Mouse (Mus musculus) stomach, embryonic 14.5 days (tissue): Measurements from ENCODE around the gene Rcan1. TPM values are rescaled to one million over a fixed set of nuclear protein-coding genes. Genes with fewer than 3 reads are reported as not detected.

Source experiments
- ATAC-seq: fragments of 200-750 bp; cut with Nextera tagmentation; 2 replicates; pipeline ENCODE4 v1.8.0; 2017; ENCODE audit warnings: low read depth, moderate TSS enrichment; ENCODE audit not compliant: insufficient number of reproducible peaks, insufficient read depth, low FRiP score
- H3K27ac ChIP-seq: fragments of 300-500 bp; sonication (generic); 2 replicates; pipeline ENCODE4 v1.5.1; 2014; ENCODE audit warnings: mild to moderate bottlenecking, low read length, moderate library complexity, mixed read lengths
- H3K27me3 ChIP-seq: fragments of 300-500 bp; sonication (generic); 2 replicates; pipeline ENCODE4 v1.6.1; 2014; ENCODE audit warnings: low read length, control low read depth, mixed read lengths; ENCODE audit not compliant: control insufficient read depth, insufficient read depth
- H3K36me3 ChIP-seq: fragments of 300-500 bp; sonication (generic); 2 replicates; pipeline ENCODE4 v1.6.1; 2014; ENCODE audit warnings: mild to moderate bottlenecking, control low read depth, low read length, moderate library complexity, mixed read lengths; ENCODE audit not compliant: control insufficient read depth, insufficient read depth
- H3K4me1 ChIP-seq: fragments of 300-500 bp; sonication (generic); 2 replicates; pipeline ENCODE4 v1.6.1; 2014; ENCODE audit warnings: low read length, control low read depth, mixed read lengths; ENCODE audit not compliant: control insufficient read depth, insufficient read depth
- H3K4me2 ChIP-seq: fragments of 300-500 bp; sonication (generic); replicated peaks from 2 replicates; pipeline ENCODE4 v1.6.1; 2014; ENCODE audit warnings: low read depth, low read length, control low read depth
- H3K4me3 ChIP-seq: fragments of 300-500 bp; sonication (generic); 2 replicates; pipeline ENCODE4 v1.5.1; 2014; ENCODE audit warnings: low read depth, low read length, control low read depth
- H3K9ac ChIP-seq: fragments of 300-500 bp; sonication (generic); replicated peaks from 2 replicates; pipeline ENCODE4 v1.6.1; 2014; ENCODE audit warnings: low read depth, mild to moderate bottlenecking, control low read depth, low read length, moderate library complexity, mixed read lengths
- H3K9me3 ChIP-seq: fragments of 300-500 bp; sonication (generic); 2 replicates; pipeline ENCODE4 v1.6.1; 2016; ENCODE audit warnings: low read depth, low read length, control low read depth; ENCODE audit not compliant: control insufficient read depth
- WGBS: fragments of 180-500 bp; shearing (Covaris S2); extraction: QIAGEN DNeasy Blood & Tissue Kit; methylation state at CpG from one replicate; pipeline ENCODE4 v1.1.7; 2014; 5-methylcytosine and 5-hydroxymethylcytosine counted together
- polyA plus RNA-seq: library from polyadenylated mRNA; unstranded; fragments of >200 nt; fragmentation: Nextera tagmentation; extraction: Ambion mirVana; gene quantifications from 2 replicates; pipeline ENCODE4 v1.2.1, GENCODE M21; 2014

Gene Rcan1
- polyA plus RNA-seq, 1 experiment from 2014 or later = 21.2 TPM

DNA sequence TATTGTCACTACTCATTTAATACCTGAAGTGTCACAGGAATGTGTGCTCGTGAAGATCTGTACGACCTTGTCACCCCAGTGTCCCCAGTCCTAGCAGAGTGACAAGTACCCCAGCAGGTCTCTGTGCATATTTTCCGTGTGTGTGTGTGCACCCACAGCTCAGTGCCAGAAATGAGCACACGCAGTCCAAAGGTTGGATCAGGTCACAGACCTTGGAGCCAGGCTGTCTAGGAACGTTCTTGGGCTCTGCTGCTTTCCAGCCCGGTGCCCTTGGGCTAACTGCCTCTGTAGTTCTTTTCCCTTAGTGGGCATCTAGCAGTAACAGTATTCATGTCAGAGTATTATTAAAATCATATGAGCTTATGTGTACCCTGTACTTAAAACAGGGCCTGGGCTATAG is 16.4 kb upstream of the Rcan1 start:
- H3K27me3 ChIP-seq = no peaks in the 10 kb centered on the region
- no peak overlapping the region for H3K9ac ChIP-seq
- no peak for ATAC-seq
- H3K27ac ChIP-seq = no peak overlapping the region
- H3K9me3 ChIP-seq = no peaks in the 10 kb centered on the region
- H3K4me2 ChIP-seq = no peak overlapping the region
- 70% methylated on average over 6 of the region's 6 CpGs for WGBS
- no peaks in the 10 kb centered on the region for H3K36me3 ChIP-seq
- no peak overlapping the region for H3K4me3 ChIP-seq
- no peaks in the 10 kb centered on the region for H3K4me1 ChIP-seq

DNA sequence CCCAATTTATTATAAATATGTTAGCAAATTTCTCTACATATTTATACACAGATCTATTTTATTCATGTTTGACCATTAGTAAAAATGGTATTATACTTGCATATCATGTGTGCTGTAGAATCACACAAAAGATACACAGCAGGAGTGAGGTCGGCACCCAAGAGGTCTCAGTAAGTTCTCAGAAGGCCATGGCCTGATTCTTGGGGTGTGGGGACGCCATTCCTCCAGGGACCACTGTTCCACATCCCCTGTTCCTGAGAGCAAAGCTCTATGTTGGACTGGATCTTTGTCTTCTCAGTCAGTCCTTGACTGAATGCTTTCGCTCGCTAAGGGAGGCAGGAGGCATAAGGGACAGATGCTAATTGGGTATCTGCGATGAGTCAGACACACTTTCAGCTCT is 14.8 kb upstream of the Rcan1 start, which contains the start of gene Clic6:
Gene Clic6 (plus strand): TSS at position 301 of the 400 bp plus-strand sequence.
- Histone ChIP-seq H3K9ac (no peak within 1 kb of the TSS), H3K27me3 (no peaks in the 10 kb centered on the region), H3K36me3 (no peaks in the 10 kb centered on the region), H3K4me3 (no peak within 1 kb of the TSS), H3K4me2 (no peak within 1 kb of the TSS), H3K27ac (no peak within 1 kb of the TSS), H3K4me1 (no peaks in the 10 kb centered on the region), H3K9me3 (no peaks in the 10 kb centered on the region)
- 89% methylated on average over 5 of the region's 5 CpGs for WGBS
- no peak for ATAC-seq

DNA sequence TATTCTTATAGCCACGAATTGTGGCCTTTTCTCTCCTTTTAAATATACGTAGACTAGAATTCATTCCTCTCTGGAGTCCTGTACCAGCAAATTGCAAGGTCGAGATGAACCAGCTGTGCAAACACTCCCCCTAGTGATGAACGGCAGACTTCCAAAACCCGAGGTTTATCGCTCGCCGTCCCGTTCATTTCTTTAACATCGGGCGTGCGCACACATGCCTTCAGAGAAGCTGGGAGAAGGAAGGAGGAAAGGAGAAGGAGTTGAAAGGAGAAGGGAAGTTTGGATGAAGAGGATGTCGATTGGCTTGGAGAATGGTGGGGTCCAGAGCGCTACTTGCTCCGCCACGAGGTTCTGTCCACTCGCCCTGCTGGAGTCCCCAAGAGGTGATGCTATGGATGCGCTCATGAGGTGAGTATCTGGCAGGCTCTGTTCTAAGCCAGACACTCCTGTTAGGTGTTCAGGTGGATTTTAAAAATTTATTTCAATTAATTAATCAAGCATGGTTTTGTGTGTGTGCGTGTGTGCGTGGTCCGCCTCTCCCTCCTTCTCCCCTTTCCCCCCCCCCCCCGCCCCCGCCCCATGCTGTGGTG is 8.0 kb upstream of the Rcan1 start:
- Histone ChIP-seq H3K27ac (no peak overlapping the region), H3K36me3 (no peaks in the 10 kb centered on the region), H3K27me3 (peaks cover 3% of the 10 kb centered on the region; the same call in 1 of the 2 replicates), H3K4me3 (no peak overlapping the region), H3K4me2 (0 out of 2 replicates have a peak overlapping the region, but pooled peaks have one; percentile 21), H3K9ac (no peak overlapping the region), H3K9me3 (no peaks in the 10 kb centered on the region), H3K4me1 (no peaks in the 10 kb centered on the region)
- 9% methylated on average over 21 of the region's 23 CpGs for WGBS
- no peak; the same call in 1 of the 2 replicates for ATAC-seq

DNA sequence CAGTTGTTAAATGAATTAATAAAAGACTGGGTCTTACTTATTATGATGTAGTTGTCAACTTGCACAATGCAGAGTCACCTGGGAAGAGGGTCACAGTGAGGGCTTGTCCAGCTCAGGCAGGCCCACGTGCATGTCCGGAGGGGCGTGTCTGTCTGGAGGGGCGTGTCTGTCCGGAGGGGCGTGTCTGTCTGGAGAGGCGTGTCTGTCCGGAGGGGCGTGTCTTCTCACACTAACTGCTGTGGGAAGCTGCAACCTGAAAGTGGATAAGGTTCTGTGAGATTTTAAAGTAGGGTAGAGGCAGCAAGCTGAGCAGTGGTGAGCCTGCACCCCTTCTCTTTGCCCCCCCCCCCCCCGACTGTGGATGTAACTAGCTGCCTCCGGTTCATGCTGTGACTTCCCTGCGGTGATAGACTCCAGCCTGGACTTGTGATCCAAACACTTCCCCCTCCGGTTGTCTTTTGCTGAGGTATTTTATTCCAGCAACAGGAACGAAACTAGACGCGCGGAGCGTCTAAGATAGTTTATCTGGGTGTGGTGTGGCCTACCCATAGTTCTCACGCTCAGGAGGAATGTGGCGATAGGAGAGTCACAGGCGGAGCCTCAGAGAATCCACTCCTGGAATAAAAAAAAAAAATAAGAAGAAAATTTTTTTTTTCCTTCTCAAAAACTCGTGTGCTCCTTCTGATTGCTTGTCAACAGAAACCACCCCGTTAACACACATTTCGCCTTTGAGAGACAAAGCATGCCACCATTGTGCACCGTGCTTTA is 4.6 kb upstream of the Rcan1 start:
- WGBS = 53% methylated on average over 24 of the region's 25 CpGs
- Histone ChIP-seq H3K9ac (no peak overlapping the region), H3K9me3 (no peaks in the 10 kb centered on the region), H3K4me3 (no peak overlapping the region), H3K4me2 (no peak overlapping the region), H3K27ac (peak overlapping the region; percentile 44; the same call in 1 of the 2 replicates), H3K36me3 (no peaks in the 10 kb centered on the region), H3K27me3 (peaks cover 3% of the 10 kb centered on the region; the same call in 1 of the 2 replicates), H3K4me1 (no peaks in the 10 kb centered on the region)
- peak; percentile 61 for ATAC-seq

DNA sequence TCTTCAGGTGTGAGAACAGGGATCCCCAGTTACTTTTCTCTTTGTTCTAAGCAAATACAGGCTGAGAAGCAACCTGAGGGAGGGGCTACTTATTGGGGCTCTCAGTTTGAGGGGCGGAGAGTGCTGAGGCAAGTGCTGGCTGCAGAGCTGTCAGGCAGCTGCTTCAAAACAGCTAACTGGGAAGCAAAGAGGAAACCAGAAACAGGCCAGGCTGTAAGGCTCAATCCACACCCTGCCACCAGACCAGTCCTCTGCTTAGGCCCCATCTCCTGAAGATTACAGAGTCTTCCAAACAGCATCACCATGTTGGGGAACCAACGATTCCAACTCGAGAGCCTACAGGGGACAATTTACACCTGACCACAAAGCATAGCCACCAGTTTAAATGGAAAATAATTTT is 2.2 kb upstream of the Rcan1 start:
- ATAC-seq = no peak
- 72% methylated on average over 3 of the region's 3 CpGs for WGBS

DNA sequence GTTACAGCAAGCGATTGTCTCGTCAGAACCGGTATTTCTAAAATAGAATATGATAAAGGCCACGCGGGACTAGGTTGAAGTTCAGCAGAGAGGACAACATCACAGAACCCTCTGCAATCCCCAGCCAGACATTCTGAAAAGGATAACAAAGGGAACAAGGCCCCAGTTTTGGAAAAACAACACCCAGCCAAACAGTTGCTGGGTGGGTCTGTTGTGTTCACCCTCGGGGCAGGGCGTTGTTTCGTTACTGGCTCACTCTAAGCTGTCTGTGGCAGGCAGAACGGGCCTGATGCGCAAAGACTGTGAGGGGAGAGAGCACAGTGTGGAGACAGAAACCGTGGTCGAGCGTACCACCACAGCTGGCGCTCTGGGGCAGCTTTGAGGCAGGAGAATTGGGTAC is 2.2 kb downstream of the Rcan1 start:
- WGBS = 78% methylated on average over 14 of the region's 14 CpGs
- no peak overlapping the region for H3K9ac ChIP-seq
- ATAC-seq = no peak

More for the DNA sequence above, 2.2 kb upstream of the Rcan1 start:
- Histone ChIP-seq H3K27me3 (no peaks in the 10 kb centered on the region), H3K4me3 (no peak overlapping the region), H3K4me2 (no peak overlapping the region), H3K4me1 (no peaks in the 10 kb centered on the region), H3K27ac (no peak overlapping the region), H3K9ac (no peak overlapping the region), H3K9me3 (no peaks in the 10 kb centered on the region), H3K36me3 (no peaks in the 10 kb centered on the region)

DNA sequence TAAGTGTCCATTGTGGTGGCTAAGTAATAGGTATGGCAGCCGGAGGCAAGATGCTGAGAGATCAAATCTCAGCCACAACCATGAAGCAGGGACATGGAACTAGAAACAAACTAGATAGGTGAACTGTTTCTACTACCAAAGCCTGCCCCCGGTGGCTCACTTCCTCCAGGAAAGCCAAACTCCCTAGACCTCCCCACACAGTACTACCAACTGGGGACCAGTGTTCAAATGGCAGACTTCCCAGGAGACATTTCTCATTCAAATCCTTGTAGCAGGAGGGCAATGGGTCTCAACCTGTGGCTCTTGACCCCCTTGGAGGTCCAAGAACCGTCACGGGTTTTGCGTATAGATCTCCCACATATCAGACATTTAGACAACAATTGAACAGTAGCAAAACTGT is 3.6 kb downstream of the Rcan1 start:
- H3K36me3 ChIP-seq = no peaks in the 10 kb centered on the region
- no peak overlapping the region for H3K4me3 ChIP-seq
- H3K9me3 ChIP-seq = no peaks in the 10 kb centered on the region
- no peak overlapping the region for H3K4me2 ChIP-seq
- peaks cover 11% of the 10 kb centered on the region for H3K4me1 ChIP-seq
- no peaks in the 10 kb centered on the region for H3K27me3 ChIP-seq
- H3K27ac ChIP-seq = no peak overlapping the region
- ATAC-seq = no peak
- WGBS = 73% methylated on average over 5 of the region's 5 CpGs
- no peak overlapping the region for H3K9ac ChIP-seq

More for the DNA sequence above, 2.2 kb downstream of the Rcan1 start:
- Histone ChIP-seq H3K9me3 (no peaks in the 10 kb centered on the region), H3K36me3 (no peaks in the 10 kb centered on the region), H3K4me1 (peaks cover 11% of the 10 kb centered on the region), H3K4me2 (no peak overlapping the region), H3K4me3 (no peak overlapping the region), H3K27me3 (no peaks in the 10 kb centered on the region), H3K27ac (no peak overlapping the region)

- H3K4me2 ChIP-seq = peak overlapping the region; percentile 80
- no peak overlapping the region; the same call in 1 of the 2 replicates for H3K27ac ChIP-seq
- 1% methylated on average over 75 of the region's 94 CpGs for WGBS
These were observed 4.8 kb downstream of the Rcan1 start for GRCm38 (mm10) chr16:92465642-92466526.

More at GRCm38 (mm10) chr16:92465642-92466526, 4.8 kb downstream of the Rcan1 start:
- Histone ChIP-seq H3K4me1 (peaks cover 11% of the 10 kb centered on the region), H3K27me3 (no peaks in the 10 kb centered on the region), H3K4me3 (peak overlapping the region; percentile 52), H3K36me3 (no peaks in the 10 kb centered on the region), H3K9ac (peak overlapping the region; percentile 67), H3K9me3 (no peaks in the 10 kb centered on the region)
- peak; percentile 99 for ATAC-seq
